Mouse (Mus musculus): ENCODE measurements at regions not wholly inside any gene's neighbourhood (a gene's known extent, or its start where the extent isn't known, plus 50 kb on each side); places are given as distances from the start of the nearest gene placed in this dataset.

- no peak for DNase-seq (ENCODE audit: low spot score in 2 of 2)
Observed at GRCm38 (mm10) chr2:128473241-128473954, 117.6 kb upstream of the Spdye4c start.

GRCm38 (mm10) chr2:128473997-128474396, 117.0 kb upstream of the Spdye4c start:
- no peak for DNase-seq (ENCODE audit: low spot score in 2 of 2)

GRCm38 (mm10) chr2:128477242-128477641, 113.8 kb upstream of the Spdye4c start:
- no peak for DNase-seq (ENCODE audit: low spot score in 2 of 2)

- no peak for DNase-seq (ENCODE audit: low spot score in 2 of 2)
Observed at GRCm38 (mm10) chr2:128491217-128491877, 99.7 kb upstream of the Spdye4c start.

- no peak for DNase-seq (ENCODE audit: low spot score in 2 of 2)
Observed at GRCm38 (mm10) chr2:128493871-128494270, 97.1 kb upstream of the Spdye4c start.

- peak; percentile 8 to 10 for DNase-seq (ENCODE audit: low spot score in 2 of 2)
Observed at GRCm38 (mm10) chr2:128497891-128498290, 93.1 kb upstream of the Spdye4c start.

GRCm38 (mm10) chr2:128498611-128499010, 92.4 kb upstream of the Spdye4c start:
- peak in 1 of 2 experiments; percentile 4 for DNase-seq (ENCODE audit: low spot score in 2 of 2)

GRCm38 (mm10) chr2:128499575-128500184, 91.3 kb upstream of the Spdye4c start:
- DNase-seq (ENCODE audit: low spot score in 2 of 2), result no peak

- no peak for DNase-seq (ENCODE audit: low spot score in 2 of 2)
Observed at GRCm38 (mm10) chr2:128502676-128503075, 88.3 kb upstream of the Spdye4c start.

- no peak for DNase-seq (ENCODE audit: low spot score in 2 of 2)
Observed at GRCm38 (mm10) chr2:128503136-128503935, 87.7 kb upstream of the Spdye4c start.

- no peak for DNase-seq (ENCODE audit: low spot score in 2 of 2)
Observed at GRCm38 (mm10) chr2:128507591-128508243, 83.3 kb upstream of the Spdye4c start.

- no peak for DNase-seq (ENCODE audit: low spot score in 2 of 2)
Observed at GRCm38 (mm10) chr2:128508244-128508605, 82.8 kb upstream of the Spdye4c start.

- DNase-seq (ENCODE audit: low spot score in 2 of 2), result no peak
Observed at GRCm38 (mm10) chr2:128511291-128511690, 79.7 kb upstream of the Spdye4c start.

- no peak for DNase-seq (ENCODE audit: low spot score in 2 of 2)
Observed at GRCm38 (mm10) chr2:128512852-128513251, 78.2 kb upstream of the Spdye4c start.

- no peak for DNase-seq (ENCODE audit: low spot score in 2 of 2)
Observed at GRCm38 (mm10) chr2:128514463-128515290, 76.3 kb upstream of the Spdye4c start.

- no peak for DNase-seq (ENCODE audit: low spot score in 2 of 2)
Observed at GRCm38 (mm10) chr2:128515701-128516100, 75.3 kb upstream of the Spdye4c start.

GRCm38 (mm10) chr2:128516694-128517093, 74.3 kb upstream of the Spdye4c start:
- DNase-seq (ENCODE audit: low spot score in 2 of 2), result no peak

- DNase-seq (ENCODE audit: low spot score in 2 of 2), result no peak
Observed at GRCm38 (mm10) chr2:128518142-128518541, 72.9 kb upstream of the Spdye4c start.

GRCm38 (mm10) chr2:128521701-128522443, 69.1 kb upstream of the Spdye4c start:
- no peak for DNase-seq (ENCODE audit: low spot score in 2 of 2)

All from right cerebral cortex, postnatal 36 days (tissue).